In the genomic region with DNA sequence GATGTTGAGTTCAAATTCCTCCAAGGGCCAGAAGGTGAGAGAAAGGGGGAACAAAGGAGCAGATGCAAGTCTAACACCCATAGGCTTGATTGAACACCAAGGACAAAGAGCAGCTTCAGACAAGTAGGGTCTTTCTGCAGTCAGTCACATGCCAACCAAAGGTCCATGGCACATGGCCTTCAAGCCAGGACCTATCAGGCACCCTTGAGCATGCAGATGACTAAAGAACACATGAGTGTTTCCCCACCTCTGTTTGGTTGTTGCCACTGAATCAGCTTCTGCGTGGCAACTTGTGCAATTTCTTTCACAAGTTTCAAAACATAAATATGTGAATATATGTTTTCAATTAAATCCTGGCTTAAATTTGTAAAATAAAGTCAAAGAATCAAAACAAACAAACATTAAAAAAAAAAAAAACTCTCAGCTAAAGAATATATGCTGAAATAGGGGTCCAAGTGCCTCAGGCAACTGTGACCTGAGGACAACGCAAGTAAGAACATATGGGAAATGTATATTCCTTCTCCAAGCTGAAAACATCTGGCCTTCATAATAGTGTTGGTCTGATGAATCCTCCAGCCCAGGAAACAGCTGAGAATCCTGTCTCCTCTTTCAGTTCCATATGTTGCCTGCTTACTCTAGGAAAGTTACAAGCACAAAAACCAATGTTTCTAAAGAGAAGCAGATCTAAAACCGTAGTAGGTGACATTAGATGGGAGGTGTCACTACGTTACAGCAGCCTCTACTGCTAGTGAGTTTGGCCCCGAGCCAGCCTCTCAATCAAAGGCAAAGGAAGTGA, we compare ENCODE assay signal across 21 mouse cellular contexts.
DNase-seq lines count a peak whose midpoint lies in the region; ATAC-seq lines count a peak whose summit lies in the region.
"Had no signal": no experiment of that assay in that cellular context is flagged by ENCODE, and none has a peak within 500 bp of the region (broad histone marks: within the 10 kb centered on the region; RNA-seq: fewer than 3 reads in every experiment).

No protein-coding gene starts in this region.

- ATAC-seq in embryonic facial prominence, embryonic 11.5 days (replicated peaks; ENCODE audit: insufficient number of reproducible peaks, low FRiP score, low TSS enrichment, low read depth): no peak
- peak; percentile 74; the same call in 1 of the 2 replicates for ATAC-seq in limb, embryonic 13.5 days (ENCODE audit: low FRiP score, low read depth)
- ATAC-seq: intestine, postnatal 0 days; liver, embryonic 12.5 days; midbrain, embryonic 16.5 days had no signal

- H3K36me3 ChIP-seq in embryonic facial prominence, embryonic 11.5 days (replicated peaks; ENCODE audit: control insufficient read depth, insufficient read depth, low read depth, low read length): no peaks in the 10 kb centered on the region
- H3K36me3 ChIP-seq in embryonic facial prominence, embryonic 10.5 days (replicated peaks): no peaks in the 10 kb centered on the region
- H3K36me3 ChIP-seq in limb, embryonic 13.5 days: no peaks in the 10 kb centered on the region
- H3K36me3 ChIP-seq: embryonic facial prominence, embryonic 13.5 days; hindbrain, embryonic 15.5 days; liver, embryonic 12.5 days had no signal

- intact Hi-C loops in heart, postnatal 10 days (cut with DNase I): no loop called here
- intact Hi-C loops in left cerebral cortex, postnatal 4 days (cut with DNase I): no loop called here

- no peaks in the 10 kb centered on the region for H3K4me1 ChIP-seq in embryonic facial prominence, embryonic 11.5 days (ENCODE audit: control insufficient read depth, insufficient read depth, low read length)
- H3K4me1 ChIP-seq in embryonic facial prominence, embryonic 10.5 days: no peaks in the 10 kb centered on the region
- no peaks in the 10 kb centered on the region for H3K4me1 ChIP-seq in limb, embryonic 13.5 days
- H3K4me1 ChIP-seq: hindbrain, embryonic 15.5 days; liver, embryonic 12.5 days had no signal

- 38% methylated on average over 5 of the region's 5 CpGs for WGBS in embryonic facial prominence, embryonic 11.5 days
- 53% methylated on average over 5 of the region's 5 CpGs for WGBS in embryonic facial prominence, embryonic 10.5 days
- WGBS in limb, embryonic 13.5 days: 42% methylated on average over 5 of the region's 5 CpGs

- no peaks in the 10 kb centered on the region for H3K27me3 ChIP-seq in embryonic facial prominence, embryonic 11.5 days (ENCODE audit: control insufficient read depth, insufficient read depth, low read length)
- no peaks in the 10 kb centered on the region for H3K27me3 ChIP-seq in embryonic facial prominence, embryonic 10.5 days (replicated peaks; ENCODE audit: low read depth, poor library complexity, severe bottlenecking)
- H3K27me3 ChIP-seq in limb, embryonic 13.5 days: no peaks in the 10 kb centered on the region
- H3K27me3 ChIP-seq: CH12.LX; embryonic facial prominence, embryonic 13.5 days; hindbrain, embryonic 15.5 days; liver, embryonic 12.5 days had no signal

- H3K27ac ChIP-seq in embryonic facial prominence, embryonic 11.5 days (replicated peaks; ENCODE audit: low read depth, low read length): no peak overlapping the region
- no peak overlapping the region for H3K27ac ChIP-seq in embryonic facial prominence, embryonic 10.5 days (replicated peaks)
- H3K27ac ChIP-seq in limb, embryonic 13.5 days: no peak overlapping the region
- H3K27ac ChIP-seq: embryonic facial prominence, embryonic 13.5 days; hindbrain, embryonic 15.5 days; kidney, postnatal 0 days; left cerebral cortex, adult 2 months; liver, embryonic 12.5 days had no signal

- H3K9ac ChIP-seq in embryonic facial prominence, embryonic 11.5 days (replicated peaks; ENCODE audit: low read length): no peak overlapping the region
- no peak overlapping the region for H3K9ac ChIP-seq in limb, embryonic 13.5 days
- H3K9ac ChIP-seq: embryonic facial prominence, embryonic 13.5 days; hindbrain, embryonic 15.5 days; liver, embryonic 12.5 days had no signal

- peak; percentile 67 for DNase-seq in embryonic facial prominence, embryonic 11.5 days (ENCODE audit: low spot score)
- no peak for DNase-seq in embryonic facial prominence, embryonic 10.5 days (ENCODE audit: low spot score)
- peak; percentile 49 for DNase-seq in 3T3-L1 (ENCODE audit: low read depth, low spot score)
- DNase-seq in embryo, embryonic 10.5 days (ENCODE audit: low spot score): peak; percentile 30
- no peak for DNase-seq in heart, postnatal 10 days
- DNase-seq in adrenal gland, adult 18-20 months (ENCODE audit: low spot score in 2 of 2): no peak
- no peak for DNase-seq in left cerebral cortex, postnatal 4 days
- DNase-seq: cerebellum, adult 9-11 months; gastrocnemius, postnatal 25 days; heart, postnatal 36 days; thymus, postnatal 36 days had no signal

- H3K4me2 ChIP-seq in embryonic facial prominence, embryonic 11.5 days (ENCODE audit: low read depth, low read length): no peak overlapping the region
- H3K4me2 ChIP-seq in limb, embryonic 13.5 days (replicated peaks): no peak overlapping the region
- H3K4me2 ChIP-seq: embryonic facial prominence, embryonic 13.5 days; heart, embryonic 11.5 days; hindbrain, embryonic 15.5 days; liver, embryonic 12.5 days had no signal

- no peaks in the 10 kb centered on the region for H3K9me3 ChIP-seq in embryonic facial prominence, embryonic 11.5 days (replicated peaks; ENCODE audit: control insufficient read depth, low read length)
- no peaks in the 10 kb centered on the region for H3K9me3 ChIP-seq in embryonic facial prominence, embryonic 10.5 days
- no peaks in the 10 kb centered on the region for H3K9me3 ChIP-seq in limb, embryonic 13.5 days
- H3K9me3 ChIP-seq: embryonic facial prominence, embryonic 13.5 days; hindbrain, embryonic 15.5 days; liver, embryonic 12.5 days had no signal

- no peak overlapping the region for H3K4me3 ChIP-seq in embryonic facial prominence, embryonic 11.5 days (ENCODE audit: low read depth, low read length)
- no peak overlapping the region for H3K4me3 ChIP-seq in embryonic facial prominence, embryonic 10.5 days
- no peak overlapping the region for H3K4me3 ChIP-seq in limb, embryonic 13.5 days
- H3K4me3 ChIP-seq: embryonic facial prominence, embryonic 13.5 days; hindbrain, embryonic 15.5 days; left cerebral cortex, adult 2 months; liver, embryonic 12.5 days had no signal

Comparison
In these comparisons a context has a peak if more than half of its experiments do, and no peak if none do; other contexts are left out.
1. DNase-seq: peak in embryonic facial prominence, embryonic 11.5 days (single experiment), 3T3-L1 (single experiment) and embryo, embryonic 10.5 days (single experiment); none in embryonic facial prominence, embryonic 10.5 days (single experiment), heart, postnatal 10 days (0 of 2), adrenal gland, adult 18-20 months (0 of 2) and left cerebral cortex, postnatal 4 days (single experiment).